Mouse (Mus musculus) midbrain, embryonic 14.5 days (tissue): Measurements from ENCODE around the gene Tcf12. TPM values are rescaled to one million over a fixed set of nuclear protein-coding genes. Genes with fewer than 3 reads are reported as not detected.

Experiments used
- ATAC-seq: fragments of 200-750 bp; cut with Nextera tagmentation; 2 replicates; pipeline ENCODE4 v1.8.0; 2017; ENCODE audit warnings: moderate number of reproducible peaks, moderate library complexity; ENCODE audit not compliant: low FRiP score, low TSS enrichment
- DNase-seq: peaks from one replicate; pipeline ENCODE4 v3.0.0-alpha.2; 2015
- H3K27ac ChIP-seq: fragments of 300-500 bp; sonication (generic); replicated peaks from 2 replicates; pipeline ENCODE4 v1.5.1; 2014; ENCODE audit warnings: mild to moderate bottlenecking, low read depth, low read length, moderate library complexity
- H3K27me3 ChIP-seq: fragments of 300-500 bp; sonication (generic); 2 replicates; pipeline ENCODE4 v1.6.1; 2014; ENCODE audit warnings: low read length, control low read depth, mixed read lengths; ENCODE audit not compliant: control insufficient read depth, insufficient read depth
- H3K36me3 ChIP-seq: fragments of 300-500 bp; sonication (generic); 2 replicates; pipeline ENCODE4 v1.6.1; 2014; ENCODE audit warnings: low read length, control low read depth; ENCODE audit not compliant: control insufficient read depth, insufficient read depth
- H3K4me1 ChIP-seq: fragments of 300-500 bp; sonication (generic); 2 replicates; pipeline ENCODE4 v1.6.1; 2014; ENCODE audit warnings: mild to moderate bottlenecking, antibody characterized with exemption, low read length, control low read depth; ENCODE audit not compliant: control insufficient read depth, insufficient read depth
- H3K4me2 ChIP-seq: fragments of 300-500 bp; sonication (generic); 2 replicates; pipeline ENCODE4 v1.6.1; 2014; ENCODE audit warnings: mild to moderate bottlenecking, low read length, moderate library complexity
- H3K4me3 ChIP-seq: fragments of 300-500 bp; sonication (generic); replicated peaks from 2 replicates; pipeline ENCODE4 v1.5.1; 2014; ENCODE audit warnings: low read depth, low read length
- H3K9ac ChIP-seq: fragments of 300-500 bp; sonication (generic); replicated peaks from 2 replicates; pipeline ENCODE4 v1.6.1; 2014; ENCODE audit warnings: mild to moderate bottlenecking, low read length, moderate library complexity
- H3K9me3 ChIP-seq: fragments of 300-500 bp; sonication (generic); 2 replicates; pipeline ENCODE4 v1.6.1; 2016; ENCODE audit warnings: low read length, control low read depth, mixed read lengths; ENCODE audit not compliant: control insufficient read depth
- WGBS: fragments of 180-500 bp; shearing (Covaris S2); extraction: QIAGEN DNeasy Blood & Tissue Kit; methylation state at CpG from one replicate; pipeline ENCODE4 v1.1.7; 2014; 5-methylcytosine and 5-hydroxymethylcytosine counted together
- polyA plus RNA-seq: library from polyadenylated mRNA; unstranded; fragments of >200 nt; fragmentation: Nextera tagmentation; extraction: Ambion mirVana; gene quantifications from 2 replicates; pipeline ENCODE4 v1.2.1, GENCODE M21; 2014

Gene Tcf12
- polyA plus RNA-seq, 1 experiment from 2014 or later, result 93.6 TPM

GRCm38 (mm10) chr9:71981071-71981470 is 130.6 kb downstream of the Tcf12 start:
- H3K4me3 ChIP-seq, result no peak overlapping the region
- no peaks in the 10 kb centered on the region for H3K27me3 ChIP-seq
- H3K27ac ChIP-seq, result no peak overlapping the region
- no peaks in the 10 kb centered on the region for H3K36me3 ChIP-seq
- no peak overlapping the region for H3K9ac ChIP-seq
- no peak overlapping the region for H3K4me2 ChIP-seq
- ATAC-seq (no peak), DNase-seq (no peak)
- H3K9me3 ChIP-seq, result no peaks in the 10 kb centered on the region
- H3K4me1 ChIP-seq, result peaks cover 13% of the 10 kb centered on the region
- 97% methylated on average over 3 of the region's 3 CpGs for WGBS

- no peak for DNase-seq
- no peak overlapping the region for H3K9ac ChIP-seq
- ATAC-seq, result no peak
- no peak overlapping the region for H3K27ac ChIP-seq
- H3K27me3 ChIP-seq, result no peaks in the 10 kb centered on the region
- peaks cover 15% of the 10 kb centered on the region for H3K4me1 ChIP-seq
- no peaks in the 10 kb centered on the region for H3K36me3 ChIP-seq
- no peak overlapping the region for H3K4me3 ChIP-seq
- WGBS, result 79% methylated on average over 2 of the region's 2 CpGs
- H3K4me2 ChIP-seq, result no peak overlapping the region
- H3K9me3 ChIP-seq, result no peaks in the 10 kb centered on the region
Measured at GRCm38 (mm10) chr9:71980579-71980978, 131.1 kb downstream of the Tcf12 start.

GRCm38 (mm10) chr9:71978886-71979285 is 132.8 kb downstream of the Tcf12 start:
- Histone ChIP-seq H3K9ac (no peak overlapping the region), H3K4me3 (no peak overlapping the region), H3K4me1 (peaks cover 25% of the 10 kb centered on the region), H3K27ac (no peak overlapping the region), H3K36me3 (no peaks in the 10 kb centered on the region), H3K27me3 (no peaks in the 10 kb centered on the region), H3K4me2 (no peak overlapping the region), H3K9me3 (no peaks in the 10 kb centered on the region)
- WGBS, result 63% methylated on average over 3 of the region's 3 CpGs
- ATAC-seq, result no peak
- DNase-seq, result no peak

GRCm38 (mm10) chr9:71976034-71976433 is 135.6 kb downstream of the Tcf12 start:
- 5% methylated on average over 6 of the region's 6 CpGs for WGBS
- H3K4me3 ChIP-seq, result no peak overlapping the region
- H3K27ac ChIP-seq, result peak overlapping the region; percentile 67; the same call in 1 of the 2 replicates
- peak; percentile 93 for ATAC-seq
- no peaks in the 10 kb centered on the region for H3K27me3 ChIP-seq
- peak; percentile 84 for DNase-seq
- H3K4me1 ChIP-seq, result peaks cover 25% of the 10 kb centered on the region
- no peaks in the 10 kb centered on the region for H3K36me3 ChIP-seq
- H3K9me3 ChIP-seq, result no peaks in the 10 kb centered on the region
- H3K4me2 ChIP-seq, result peak overlapping the region; percentile 34
- H3K9ac ChIP-seq, result no peak overlapping the region

GRCm38 (mm10) chr9:71975141-71975540 is 136.5 kb downstream of the Tcf12 start:
- H3K27ac ChIP-seq, result peak overlapping the region; percentile 55; the same call in 1 of the 2 replicates
- no peak for ATAC-seq
- peaks cover 25% of the 10 kb centered on the region for H3K4me1 ChIP-seq

GRCm38 (mm10) chr9:71974541-71974959 is 137.1 kb downstream of the Tcf12 start:
- ATAC-seq (no peak), DNase-seq (peak; percentile 48)
- H3K9me3 ChIP-seq, result no peaks in the 10 kb centered on the region
- 7% methylated on average over 2 of the region's 2 CpGs for WGBS
- H3K27ac ChIP-seq, result peak overlapping the region; percentile 55; the same call in 1 of the 2 replicates
- H3K9ac ChIP-seq, result no peak overlapping the region
- H3K4me2 ChIP-seq, result 0 out of 2 replicates have a peak overlapping the region, but pooled peaks have one; percentile 6
- H3K27me3 ChIP-seq, result no peaks in the 10 kb centered on the region
- H3K4me1 ChIP-seq, result peaks cover 25% of the 10 kb centered on the region
- H3K4me3 ChIP-seq, result no peak overlapping the region
- no peaks in the 10 kb centered on the region for H3K36me3 ChIP-seq

More at GRCm38 (mm10) chr9:71975141-71975540, 136.5 kb downstream of the Tcf12 start:
- Histone ChIP-seq H3K27me3 (no peaks in the 10 kb centered on the region), H3K36me3 (no peaks in the 10 kb centered on the region), H3K9me3 (no peaks in the 10 kb centered on the region), H3K4me3 (no peak overlapping the region), H3K9ac (no peak overlapping the region), H3K4me2 (no peak overlapping the region)
- peak; percentile 34 for DNase-seq
- WGBS, result 42% methylated on average over 4 of the region's 4 CpGs

GRCm38 (mm10) chr9:71964039-71964438 is 147.6 kb downstream of the Tcf12 start:
- ATAC-seq (no peak), DNase-seq (no peak)
- Histone ChIP-seq H3K9me3 (no peaks in the 10 kb centered on the region), H3K27ac (no peak overlapping the region), H3K27me3 (no peaks in the 10 kb centered on the region), H3K4me3 (no peak overlapping the region), H3K36me3 (no peaks in the 10 kb centered on the region), H3K9ac (no peak overlapping the region), H3K4me2 (no peak overlapping the region), H3K4me1 (peaks cover 6% of the 10 kb centered on the region; the same call in 1 of the 2 replicates)
- WGBS, result 81% methylated on average over 4 of the region's 4 CpGs

GRCm38 (mm10) chr9:71960026-71960396 is 151.7 kb downstream of the Tcf12 start:
- DNase-seq, result peak; percentile 71
- no peaks in the 10 kb centered on the region for H3K27me3 ChIP-seq
- H3K4me2 ChIP-seq, result peak overlapping the region; percentile 39
- peaks cover 6% of the 10 kb centered on the region; the same call in 1 of the 2 replicates for H3K4me1 ChIP-seq
- H3K27ac ChIP-seq, result 0 out of 2 replicates have a peak overlapping the region, but pooled peaks have one; percentile 37
- H3K36me3 ChIP-seq, result no peaks in the 10 kb centered on the region
- H3K9me3 ChIP-seq, result no peaks in the 10 kb centered on the region
- no peak overlapping the region for H3K9ac ChIP-seq
- no peak overlapping the region for H3K4me3 ChIP-seq
- no peak for ATAC-seq

DNA sequence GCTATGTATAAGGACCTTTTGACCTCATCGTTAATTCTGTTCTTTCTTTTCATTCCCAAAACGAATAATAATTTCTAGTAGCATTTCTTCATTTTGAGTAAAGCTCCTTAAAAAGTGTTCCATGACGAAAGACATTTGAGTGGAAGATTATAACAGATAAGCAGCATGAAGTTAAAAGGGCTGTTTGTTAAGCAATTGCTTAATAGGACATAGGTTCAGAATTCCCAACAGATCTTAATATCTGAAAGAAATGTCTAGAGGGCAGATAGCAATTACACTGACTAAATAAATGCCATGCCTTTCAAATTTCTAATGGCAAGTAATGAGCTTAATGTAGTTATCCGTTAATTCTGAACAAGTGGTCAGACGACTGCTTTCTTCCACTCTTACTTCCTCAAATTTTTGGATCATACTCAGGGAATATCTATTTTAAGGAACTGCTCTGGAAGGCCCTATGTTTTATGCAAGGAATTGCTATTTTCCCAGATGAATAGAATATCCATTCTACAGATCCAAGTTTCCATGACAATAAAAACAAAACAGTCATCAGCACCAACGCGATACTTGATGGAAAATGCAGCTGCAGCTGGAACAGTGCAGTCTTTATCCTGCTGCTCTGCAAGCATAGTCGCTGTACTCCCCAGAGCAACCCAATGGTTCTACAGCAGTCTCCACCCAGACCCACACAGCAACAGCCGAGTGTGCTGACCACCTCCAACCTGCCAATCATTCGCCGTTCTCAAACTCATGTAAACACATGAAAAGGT is 152.2 kb downstream of the Tcf12 start:
- 0 out of 2 replicates have a peak overlapping the region, but pooled peaks have one; percentile 37 for H3K27ac ChIP-seq
- H3K9ac ChIP-seq, result no peak overlapping the region
- DNase-seq (peak; percentile 64), ATAC-seq (no peak)
- no peak overlapping the region for H3K4me3 ChIP-seq
- peaks cover 6% of the 10 kb centered on the region; the same call in 1 of the 2 replicates for H3K4me1 ChIP-seq
- no peaks in the 10 kb centered on the region for H3K27me3 ChIP-seq
- H3K4me2 ChIP-seq, result peak overlapping the region; percentile 39
- no peaks in the 10 kb centered on the region for H3K9me3 ChIP-seq
- H3K36me3 ChIP-seq, result no peaks in the 10 kb centered on the region
- WGBS, result 36% methylated on average over 11 of the region's 11 CpGs
